Mouse (Mus musculus): ENCODE results near the gene Acat3. TPM values are rescaled to one million over a fixed set of nuclear protein-coding genes. Genes with fewer than 3 reads are reported as not detected.
"Not testable (repeated sequence)": the region's sequence is repeated elsewhere in the genome, so short reads cannot be mapped to it uniquely, and the experiment has no call there.

Acat3 gene
- total RNA-seq, 2 experiments from 2014 or later, result not detected

DNA sequence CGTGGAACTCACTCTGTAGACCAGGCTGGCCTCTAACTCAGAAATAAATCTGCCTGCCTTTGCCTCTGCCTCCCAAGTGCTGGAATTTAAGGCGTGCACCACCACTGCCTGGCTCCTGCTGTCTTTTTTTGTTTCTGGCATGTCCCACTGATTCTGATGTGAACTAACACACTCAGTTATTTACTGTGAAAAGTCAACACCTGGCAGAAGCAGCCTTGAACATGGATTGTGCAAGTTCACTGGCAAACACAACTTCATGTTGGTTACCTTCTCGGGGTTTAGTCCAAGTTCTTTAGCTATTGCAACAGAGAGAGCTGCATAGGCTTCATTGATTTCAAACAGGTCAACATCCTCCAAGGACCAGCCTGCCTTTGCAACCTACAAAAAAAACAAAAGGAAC, 15.4 kb downstream of the Acat3 start:
- intact Hi-C loops (cut with DNase I; ENCODE audit: low total_unique reads), result no loop called here
- no peak for DNase-seq

DNA sequence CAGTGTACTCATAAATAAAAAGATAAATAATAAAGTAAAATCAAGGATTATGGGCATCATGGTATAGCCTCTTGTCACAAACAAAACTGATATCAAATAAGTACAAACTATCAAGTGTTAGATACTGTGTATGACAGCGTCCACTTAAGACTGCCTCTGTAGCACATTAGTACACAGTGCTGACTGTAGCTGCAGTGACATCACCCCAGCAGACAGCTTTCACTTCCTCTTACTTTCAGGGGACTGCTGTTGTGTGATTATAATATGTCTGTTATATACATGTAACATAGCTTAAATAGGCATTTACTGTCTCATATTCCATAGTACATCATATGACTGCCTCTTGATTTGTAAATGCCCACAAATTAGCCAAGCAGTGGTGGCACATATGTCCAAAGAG, 19.3 kb downstream of the Acat3 start:
- intact Hi-C loops (cut with DNase I; ENCODE audit: low total_unique reads), result no loop called here
- no peak for DNase-seq

DNA sequence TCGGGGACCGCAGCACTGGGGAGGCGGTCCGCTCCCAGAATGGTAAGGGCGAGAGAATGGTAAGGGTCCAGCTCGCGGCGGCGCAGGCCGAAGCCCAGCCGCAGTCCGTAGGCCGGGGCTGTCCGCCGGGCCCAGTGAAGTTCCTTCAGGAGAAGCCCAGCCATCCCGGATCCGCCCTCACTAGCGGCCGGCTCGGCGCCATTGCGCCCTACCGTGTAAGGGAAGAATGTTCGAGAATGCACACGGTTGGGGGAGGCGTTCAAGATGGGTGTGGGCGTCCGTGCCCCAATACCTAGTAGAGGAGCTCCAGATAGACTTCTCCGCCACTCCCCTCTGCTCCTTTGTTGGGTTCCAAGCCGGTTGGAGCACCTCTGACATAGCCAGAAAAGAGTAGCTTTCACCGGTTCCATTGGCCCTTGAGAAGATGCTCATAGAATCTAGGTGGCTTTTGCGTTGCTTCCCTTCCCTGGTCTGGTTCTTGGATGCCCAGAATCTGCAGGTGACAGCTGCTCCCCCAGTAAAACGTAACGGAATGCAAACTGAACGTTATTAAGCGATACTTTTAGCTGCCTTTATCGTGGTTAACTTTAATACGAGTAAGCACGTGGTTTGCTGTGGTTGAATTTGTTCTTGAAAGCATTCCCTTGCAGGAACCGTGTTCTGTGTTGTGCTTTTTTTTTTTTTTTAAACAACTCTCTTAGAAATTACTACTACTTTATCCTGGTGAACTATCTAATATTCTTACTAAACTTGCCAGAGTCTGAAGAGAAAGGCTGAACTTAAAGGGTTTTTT, 23.6 kb downstream of the Acat3 start:
- DNase-seq, result peak; percentile 45
- intact Hi-C loops (cut with DNase I; ENCODE audit: low total_unique reads), result loop anchor here (10.0 kb wide), 1 partner anchor 68 kb away; no protein-coding TSS in a partner anchor

DNA sequence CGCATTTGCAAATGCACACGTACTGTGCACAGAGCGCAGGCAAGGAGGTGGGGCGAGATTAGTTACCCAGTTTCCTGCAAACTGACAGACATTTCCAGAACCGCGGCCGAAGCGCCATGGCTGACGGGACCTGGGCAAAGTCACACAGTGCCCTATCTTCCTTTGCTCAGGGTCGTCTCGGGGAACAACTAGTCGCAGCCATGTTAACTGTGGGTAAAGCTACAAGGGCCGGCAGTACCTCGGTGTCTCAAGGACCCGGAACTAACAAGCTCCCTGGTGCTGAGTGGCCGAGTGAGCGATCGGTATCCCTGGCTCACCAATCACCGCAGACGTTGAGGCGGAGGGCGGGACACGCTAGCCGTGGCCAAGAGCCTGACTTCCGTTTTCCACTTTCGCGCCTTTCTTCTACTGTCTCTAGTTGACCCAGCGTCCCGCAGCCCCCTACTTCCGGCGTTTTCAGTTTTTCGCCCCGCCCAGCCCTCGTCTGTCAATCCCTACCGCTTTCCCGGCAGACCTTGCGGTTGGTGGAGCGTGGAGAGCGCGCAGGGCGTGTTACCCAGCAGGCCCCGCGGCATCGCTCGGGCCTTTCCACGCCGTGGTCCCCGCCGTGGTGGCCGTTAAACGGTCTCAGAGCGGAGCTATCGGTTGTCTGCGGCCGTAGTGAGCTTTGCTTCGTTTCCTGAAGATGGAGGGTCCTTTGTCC, 24.4 kb downstream of the Acat3 start, which contains the start of gene Mrpl18:
Gene Mrpl18 (minus strand): TSS at position 465 of the 703 bp plus-strand sequence.
- intact Hi-C loops (cut with DNase I; ENCODE audit: low total_unique reads), result loop anchor here (10.0 kb wide), 1 partner anchor 69 kb away; no protein-coding TSS in a partner anchor
- peak; percentile 99 for DNase-seq

DNA sequence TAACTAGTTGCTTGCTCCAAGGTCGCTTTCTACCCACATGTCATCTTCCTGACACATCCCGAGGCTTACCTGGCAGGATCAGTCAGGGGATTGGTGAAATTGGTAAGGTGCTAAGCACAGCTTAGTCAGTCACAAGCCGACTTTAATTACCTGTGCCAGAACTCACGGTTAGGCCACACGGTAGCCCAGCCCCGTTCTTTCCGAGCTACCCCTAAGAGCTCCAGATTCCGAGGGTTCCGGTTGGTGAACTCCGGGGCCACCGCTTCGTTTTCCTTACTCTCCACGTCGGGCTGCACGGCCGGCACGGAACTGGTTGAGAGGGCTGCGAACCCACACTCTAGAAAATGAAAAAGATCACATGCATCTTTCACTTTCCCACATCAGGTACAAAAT, 24.9 kb downstream of the Acat3 start, which contains the start of gene Tcp1:
Gene Tcp1 (plus strand): TSS at position 214 of the 393 bp plus-strand sequence.
- DNase-seq, result no peak
- intact Hi-C loops (cut with DNase I; ENCODE audit: low total_unique reads), result loop anchor here (10.0 kb wide), 1 partner anchor 69 kb away; no protein-coding TSS in a partner anchor

DNA sequence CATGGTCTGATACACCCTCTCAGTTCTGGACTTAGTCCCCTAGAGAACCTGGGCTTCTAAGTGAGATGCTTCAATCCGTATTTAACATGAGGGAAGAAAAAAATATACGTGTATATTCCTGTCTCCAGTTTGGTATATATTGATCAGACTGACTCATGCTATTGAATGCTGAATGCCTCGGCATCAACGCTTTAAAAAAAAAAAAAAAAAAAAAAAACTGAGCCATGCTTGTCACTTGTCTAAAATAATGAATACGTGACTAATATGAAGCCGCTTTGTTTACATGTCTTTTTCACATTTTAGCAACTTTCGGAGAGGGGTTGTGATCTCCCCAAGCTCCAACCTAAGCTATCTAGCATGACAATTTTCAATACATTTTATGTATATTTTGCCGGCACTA, 30.0 kb downstream of the Acat3 start:
- intact Hi-C loops (cut with DNase I; ENCODE audit: low total_unique reads), result loop anchor here (10.0 kb wide), 1 partner anchor 74 kb away; no protein-coding TSS in a partner anchor
- DNase-seq, result no peak

DNA sequence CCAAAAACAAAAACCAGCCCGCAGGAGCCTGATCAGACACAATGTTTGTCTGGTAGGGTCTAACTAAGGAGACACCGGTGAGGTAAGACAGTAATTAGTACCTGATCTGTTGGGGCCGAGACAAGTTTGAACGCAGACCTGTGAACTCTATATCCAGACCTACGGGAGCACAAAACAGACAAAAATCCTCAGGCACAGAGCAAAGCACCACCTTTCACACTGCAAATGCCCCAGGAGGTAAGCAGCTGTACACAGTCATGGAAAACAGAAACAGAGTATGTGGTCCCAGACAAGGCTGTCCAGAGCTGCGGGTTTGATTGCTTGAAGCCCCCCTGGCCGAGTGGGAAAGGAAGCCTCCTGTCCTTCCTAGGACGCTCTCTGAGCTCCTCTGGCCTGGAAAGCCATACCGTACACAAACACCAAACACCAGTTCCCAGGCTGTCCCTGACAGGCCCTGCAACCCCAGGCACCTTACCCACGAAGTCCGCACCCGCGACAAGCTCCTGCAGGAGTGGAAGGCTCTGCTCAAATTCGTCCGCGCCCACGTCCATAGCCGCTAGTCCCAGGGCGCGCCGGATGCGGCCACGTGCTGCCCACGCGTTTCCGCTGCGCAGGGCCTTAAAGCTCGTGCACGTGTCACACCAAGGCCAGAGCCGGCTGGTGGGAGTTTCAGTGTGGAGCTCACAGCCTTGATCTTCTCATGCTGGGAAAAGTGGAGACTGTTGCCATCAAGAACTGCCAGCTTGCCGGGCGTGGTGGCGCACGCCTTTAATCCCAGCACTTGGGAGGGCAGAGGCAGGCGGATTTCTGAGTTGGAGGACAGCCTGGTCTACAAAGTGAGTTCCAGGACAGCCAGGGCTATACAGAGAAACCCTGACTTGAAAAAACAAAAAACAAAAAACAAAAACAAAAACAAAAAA, 30.8 kb downstream of the Acat3 start, which contains the start of gene Pnldc1:
Gene Pnldc1 (minus strand): TSS at position 870 of the 920 bp plus-strand sequence.
- intact Hi-C loops (cut with DNase I; ENCODE audit: low total_unique reads), result loop anchor here (10.0 kb wide), 1 partner anchor 75 kb away; no protein-coding TSS in a partner anchor

DNA sequence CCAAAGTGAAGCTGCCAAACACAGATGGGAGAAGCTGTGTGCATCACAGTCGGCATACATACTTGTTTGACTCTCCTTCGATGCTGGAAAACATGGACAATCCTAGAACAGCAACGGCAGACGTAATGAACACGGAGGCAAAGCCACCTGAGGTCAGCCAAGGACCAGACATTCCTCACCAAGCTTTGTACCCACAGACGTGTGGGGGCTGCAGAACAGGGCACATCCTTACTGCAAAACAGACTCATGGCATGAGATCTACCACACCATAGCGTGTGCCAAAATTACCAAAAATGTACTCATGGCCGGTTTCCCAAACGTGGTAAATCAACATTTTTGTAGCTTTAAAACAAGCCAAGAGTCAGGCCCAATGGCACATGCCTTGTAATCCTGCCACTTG, 34.0 kb downstream of the Acat3 start:
- no peak for DNase-seq
- intact Hi-C loops (cut with DNase I; ENCODE audit: low total_unique reads), result no loop called here

More for the DNA sequence above, 30.8 kb downstream of the Acat3 start, which contains the start of gene Pnldc1:
- DNase-seq, result no peak

DNA sequence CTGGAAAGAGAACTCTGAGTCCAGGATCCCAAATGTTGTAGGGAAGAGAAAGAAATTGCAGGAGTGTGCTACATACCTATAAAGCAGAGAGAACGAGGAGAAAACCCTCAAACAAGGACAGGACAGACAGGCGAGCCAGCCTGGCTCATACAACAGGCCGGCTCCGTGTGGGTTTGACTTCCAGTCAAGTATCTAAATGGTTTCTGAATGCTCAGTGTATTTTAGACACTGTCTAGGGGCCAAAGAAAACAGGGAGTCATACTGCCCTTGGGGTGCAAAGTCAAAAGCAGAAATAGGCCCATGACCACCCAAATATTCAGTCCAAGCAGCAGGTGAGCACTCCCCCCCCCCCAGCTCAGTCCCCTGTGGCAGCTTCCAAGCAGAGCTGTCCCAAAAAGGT, 34.6 kb downstream of the Acat3 start:
- no peak for DNase-seq
- intact Hi-C loops (cut with DNase I; ENCODE audit: low total_unique reads), result no loop called here

DNA sequence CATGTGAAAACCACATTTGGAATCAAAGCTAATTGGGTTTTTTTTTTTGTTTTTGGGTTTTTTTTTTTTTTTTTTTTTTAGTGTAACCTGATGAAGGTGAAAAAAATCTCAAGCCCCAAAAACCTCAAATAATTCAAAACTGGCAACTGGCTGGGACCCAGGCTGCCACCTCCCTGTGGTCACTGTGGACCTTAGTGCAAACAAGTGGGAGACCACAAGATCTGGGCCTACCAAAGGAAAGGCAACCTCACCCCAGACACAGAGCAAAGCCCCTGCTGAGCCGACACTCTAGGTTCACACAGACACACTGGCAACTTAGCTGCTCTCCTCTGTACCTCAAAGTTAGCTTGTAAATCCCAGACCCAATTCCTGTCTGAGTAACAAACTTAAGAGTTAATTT, 36.1 kb downstream of the Acat3 start:
- intact Hi-C loops (cut with DNase I; ENCODE audit: low total_unique reads), result no loop called here
- no peak for DNase-seq

DNA sequence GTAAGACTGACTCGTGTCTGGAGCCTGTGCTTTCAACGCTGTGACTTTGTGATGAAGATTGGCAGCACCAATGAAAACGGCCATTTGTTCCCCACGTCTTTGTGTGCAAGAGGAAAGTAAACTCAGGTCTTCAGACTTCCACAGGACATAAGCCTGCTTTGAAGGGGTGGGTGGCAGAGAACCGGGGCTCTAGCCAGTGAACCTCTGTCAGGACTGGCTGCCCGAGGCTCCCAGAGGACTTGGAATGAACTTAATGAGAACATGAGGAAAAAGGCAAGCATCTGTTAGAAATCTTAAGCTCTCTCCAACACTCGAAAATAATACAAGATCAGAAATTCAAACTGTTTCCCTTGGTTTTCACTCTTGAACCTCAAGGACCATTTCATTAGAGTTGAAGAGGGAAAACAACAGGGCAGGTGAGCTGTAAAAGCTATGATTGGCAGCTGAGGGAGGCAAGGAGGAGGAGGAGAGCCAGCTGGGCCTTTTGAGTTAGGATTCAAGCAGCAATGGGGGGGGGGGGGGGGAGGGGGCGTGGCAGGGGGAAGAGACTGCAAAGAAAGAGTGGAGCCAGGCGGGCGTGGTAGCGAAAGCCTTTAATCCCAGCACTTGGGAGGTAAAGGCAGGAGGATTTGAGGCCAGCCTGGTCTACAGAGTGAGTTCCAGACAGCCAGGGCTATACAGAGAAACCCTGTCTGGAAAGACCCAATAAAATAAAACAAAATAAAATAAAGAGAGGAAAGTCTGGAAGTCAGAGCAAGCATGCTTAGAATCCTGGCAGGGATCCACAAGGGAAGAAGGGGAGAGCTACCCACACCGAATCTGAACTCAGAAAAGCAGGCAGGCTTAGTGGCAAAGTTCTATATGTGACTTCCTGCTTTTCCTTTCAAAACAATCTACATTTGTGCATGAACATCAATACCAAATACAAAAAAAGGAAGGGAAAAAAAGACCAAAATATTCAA, 36.7 kb downstream of the Acat3 start:
- DNase-seq, result no peak
- intact Hi-C loops (cut with DNase I; ENCODE audit: low total_unique reads), result no loop called here

DNA sequence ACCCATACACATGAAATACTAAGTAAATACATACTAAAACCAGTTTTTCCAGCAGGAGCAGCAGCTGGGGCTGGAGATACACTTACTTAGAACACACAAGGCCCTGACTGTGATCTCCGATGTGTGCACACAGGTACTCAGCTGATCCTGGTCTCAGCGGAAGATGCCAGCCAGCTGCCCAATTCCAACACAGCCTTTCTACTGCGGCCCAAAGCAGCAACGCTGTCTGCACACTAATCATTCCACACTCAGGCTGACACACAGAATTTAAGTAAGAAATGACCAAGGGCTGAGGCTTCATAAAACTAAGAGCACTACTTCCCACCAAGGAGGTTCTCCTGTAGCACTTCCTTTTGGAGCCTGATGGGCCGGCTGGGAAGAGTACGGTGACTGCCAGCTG, 38.1 kb downstream of the Acat3 start:
- no peak for DNase-seq
- intact Hi-C loops (cut with DNase I; ENCODE audit: low total_unique reads), result no loop called here

DNA sequence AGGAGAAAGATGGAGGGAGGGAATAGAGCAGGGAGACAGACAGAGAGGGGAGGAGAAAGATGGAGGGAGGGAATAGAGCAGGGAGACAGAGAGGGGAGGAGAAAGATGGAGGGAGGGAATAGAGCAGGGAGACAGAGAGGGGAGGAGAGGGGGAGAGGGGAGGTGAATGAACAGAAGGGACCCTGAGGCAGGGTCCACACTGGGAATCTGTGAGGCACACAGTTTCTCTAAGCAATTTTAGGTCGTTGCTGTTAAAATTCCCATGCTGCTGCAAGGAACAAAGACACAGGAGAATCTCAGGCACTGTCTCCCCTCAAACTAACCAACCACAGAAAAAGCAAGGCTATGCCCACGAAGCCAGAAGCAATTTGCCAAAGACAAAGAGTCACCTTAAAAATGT, 41.8 kb downstream of the Acat3 start:
- DNase-seq; intact Hi-C loops (cut with DNase I; ENCODE audit: low total_unique reads): not testable (repeated sequence)

DNA sequence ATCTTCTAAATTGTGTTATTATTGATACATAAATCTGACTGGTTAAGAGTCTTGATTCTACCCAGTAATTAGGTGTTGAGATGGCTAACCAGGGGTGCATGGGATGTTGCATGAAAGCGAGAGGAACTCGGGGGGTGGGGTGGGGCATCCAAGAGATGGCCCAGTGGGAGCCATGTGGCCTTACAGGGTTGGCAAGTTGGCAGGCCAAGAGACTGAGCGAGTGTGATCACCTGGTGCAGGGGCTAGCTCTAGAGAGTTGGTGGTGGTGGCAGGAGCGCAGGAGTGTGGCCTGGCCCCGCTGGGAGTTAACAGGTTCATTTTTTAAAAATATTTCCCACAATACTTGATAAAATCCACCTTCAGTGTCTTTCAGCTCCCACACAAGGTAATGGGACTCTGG, 42.7 kb downstream of the Acat3 start:
- no peak for DNase-seq
- intact Hi-C loops (cut with DNase I; ENCODE audit: low total_unique reads), result no loop called here

DNA sequence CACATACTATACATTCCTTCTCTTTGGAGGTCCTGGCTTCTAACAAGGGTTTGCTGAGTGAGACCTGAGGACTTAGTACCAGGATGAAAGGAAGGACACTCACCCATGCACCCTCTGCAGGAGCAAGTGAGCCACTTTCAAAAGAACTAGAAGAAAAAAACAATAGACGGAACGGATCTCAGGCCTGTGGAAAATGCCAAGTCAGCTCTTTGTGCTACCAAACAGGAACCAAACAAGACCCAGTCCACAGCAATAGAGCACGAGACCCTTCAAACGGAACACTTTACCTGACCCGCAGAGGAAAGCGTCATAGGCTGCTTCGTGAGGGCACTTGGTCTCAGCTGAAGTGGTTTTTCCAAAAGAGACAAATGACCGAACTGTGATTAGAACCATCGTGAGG, 48.4 kb downstream of the Acat3 start:
- intact Hi-C loops (cut with DNase I; ENCODE audit: low total_unique reads), result no loop called here
- no peak for DNase-seq

DNA sequence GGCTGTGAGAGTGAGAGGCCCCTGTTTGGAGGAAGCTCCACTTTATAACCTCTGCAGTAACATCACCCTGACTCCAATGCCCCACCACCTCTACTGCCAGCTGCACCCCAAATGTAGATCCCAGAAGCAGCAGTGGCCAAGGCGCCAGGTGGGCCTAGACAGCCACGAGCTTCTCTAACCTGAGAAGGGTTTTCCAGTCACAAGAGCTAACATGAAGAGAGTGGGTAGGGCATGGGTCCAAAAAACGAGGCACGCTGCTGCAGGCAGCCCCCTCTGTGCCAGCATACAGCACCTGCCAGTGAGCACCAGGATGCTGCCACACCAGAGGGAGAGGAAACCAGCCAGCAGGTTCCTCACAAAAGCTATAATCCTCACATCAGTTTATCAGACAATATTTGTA, 49.3 kb downstream of the Acat3 start:
- no peak for DNase-seq
- intact Hi-C loops (cut with DNase I; ENCODE audit: low total_unique reads), result no loop called here

DNA sequence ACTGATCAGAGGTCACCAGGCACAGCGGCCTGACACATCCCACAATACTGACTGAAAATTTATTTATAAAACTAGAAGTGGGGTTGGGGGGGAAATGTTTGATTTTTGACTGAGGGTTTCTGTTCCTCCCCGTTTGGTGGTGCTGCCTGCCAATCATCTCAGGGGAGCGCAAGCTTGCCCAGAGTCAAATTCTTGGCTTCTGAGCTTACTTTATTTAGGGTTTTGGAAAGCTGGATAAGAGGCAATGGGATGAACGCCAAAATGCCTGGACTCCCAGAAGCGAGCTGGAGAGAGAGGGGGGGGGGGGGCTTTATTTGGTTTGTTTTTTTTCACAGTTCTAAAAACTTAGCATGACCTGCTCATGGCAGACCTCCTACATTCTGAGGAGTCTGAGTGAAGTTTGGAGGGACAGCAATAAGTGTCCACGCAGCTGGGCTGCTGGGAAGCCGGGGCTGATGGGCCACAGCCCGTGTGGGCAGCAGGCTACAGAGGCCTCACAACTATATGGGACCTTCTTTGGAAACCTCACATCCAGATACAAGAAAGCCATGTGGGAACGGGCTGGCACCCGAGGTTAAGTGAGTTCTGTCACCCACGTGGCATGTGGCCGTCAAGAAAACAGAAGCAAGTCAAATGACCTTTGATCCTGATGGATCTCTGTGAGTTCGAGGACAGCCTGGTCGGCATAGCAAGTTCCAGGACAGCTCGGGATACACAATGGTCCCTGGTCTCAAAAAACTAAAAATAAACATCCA, 53.2 kb downstream of the Acat3 start:
- intact Hi-C loops (cut with DNase I; ENCODE audit: low total_unique reads), result no loop called here
- no peak for DNase-seq

DNA sequence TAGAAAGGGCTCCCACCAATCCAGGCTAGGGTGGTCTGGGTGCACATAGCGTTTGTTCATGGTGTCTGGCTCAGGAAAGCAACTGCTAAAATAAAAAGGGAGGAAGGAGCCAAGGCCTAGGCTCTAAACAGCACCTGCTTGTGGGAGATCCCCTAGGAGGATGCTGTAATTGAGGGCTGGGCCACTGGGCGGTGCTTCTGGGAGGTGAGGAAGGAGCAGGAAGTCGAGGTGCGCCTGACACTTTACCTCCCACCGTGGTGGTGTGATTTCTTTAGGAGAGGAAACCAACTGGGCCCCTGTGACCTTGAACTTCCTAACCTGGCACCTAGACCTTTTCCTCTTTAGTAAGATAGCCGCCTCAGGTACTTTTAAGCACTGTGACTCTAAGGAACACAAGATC, 53.8 kb downstream of the Acat3 start:
- DNase-seq, result no peak
- intact Hi-C loops (cut with DNase I; ENCODE audit: low total_unique reads), result no loop called here
